Mouse (Mus musculus) neural tube, embryonic 12.5 days (tissue): ENCODE results near the gene Rapgef3. TPM values are rescaled to one million over a fixed set of nuclear protein-coding genes. Genes with fewer than 3 reads are reported as not detected.
A peak's percentile ranks its signal among the peaks of the same experiment; 100 is the strongest.

Source experiments
- ATAC-seq: fragments of 200-750 bp; cut with Nextera tagmentation; 2 replicates; pipeline ENCODE4 v1.8.0; 2017; ENCODE audit warnings: low read depth, mild to moderate bottlenecking, moderate TSS enrichment, moderate library complexity; ENCODE audit not compliant: low FRiP score
- H3K27ac ChIP-seq: fragments of 300-500 bp; sonication (generic); 2 replicates; pipeline ENCODE4 v1.5.1; 2016
- H3K27me3 ChIP-seq: fragments of 300-500 bp; sonication (generic); replicated peaks from 2 replicates; pipeline ENCODE4 v1.6.1; 2016; ENCODE audit warnings: mild to moderate bottlenecking
- H3K36me3 ChIP-seq: fragments of 300-500 bp; sonication (generic); 2 replicates; pipeline ENCODE4 v1.6.1; 2016; ENCODE audit warnings: mild to moderate bottlenecking
- H3K4me1 ChIP-seq: fragments of 300-500 bp; sonication (generic); 2 replicates; pipeline ENCODE4 v1.6.1; 2016
- H3K4me2 ChIP-seq: fragments of 300-500 bp; sonication (generic); replicated peaks from 2 replicates; pipeline ENCODE4 v1.6.1; 2016; ENCODE audit warnings: mild to moderate bottlenecking
- H3K4me3 ChIP-seq: fragments of 300-500 bp; sonication (generic); 2 replicates; pipeline ENCODE4 v1.5.1; 2016
- H3K9ac ChIP-seq: fragments of 300-500 bp; sonication (generic); 2 replicates; pipeline ENCODE4 v1.6.1; 2016; ENCODE audit warnings: mild to moderate bottlenecking
- H3K9me3 ChIP-seq: fragments of 300-500 bp; sonication (generic); 2 replicates; pipeline ENCODE4 v1.6.1; 2016; ENCODE audit warnings: mild to moderate bottlenecking
- WGBS: fragments of 180-500 bp; shearing (Covaris S2); methylation state at CpG from one replicate; pipeline ENCODE4 v1.1.7; 2016; 5-methylcytosine and 5-hydroxymethylcytosine counted together
- polyA plus RNA-seq: library from polyadenylated mRNA; unstranded; fragments of >200 nt; fragmentation: Nextera tagmentation; extraction: Ambion mirVana; gene quantifications from 2 replicates; pipeline ENCODE4 v1.2.1, GENCODE M21; 2016

Gene Rapgef3
- polyA plus RNA-seq, 1 experiment from 2014 or later, result 11.9 TPM

DNA sequence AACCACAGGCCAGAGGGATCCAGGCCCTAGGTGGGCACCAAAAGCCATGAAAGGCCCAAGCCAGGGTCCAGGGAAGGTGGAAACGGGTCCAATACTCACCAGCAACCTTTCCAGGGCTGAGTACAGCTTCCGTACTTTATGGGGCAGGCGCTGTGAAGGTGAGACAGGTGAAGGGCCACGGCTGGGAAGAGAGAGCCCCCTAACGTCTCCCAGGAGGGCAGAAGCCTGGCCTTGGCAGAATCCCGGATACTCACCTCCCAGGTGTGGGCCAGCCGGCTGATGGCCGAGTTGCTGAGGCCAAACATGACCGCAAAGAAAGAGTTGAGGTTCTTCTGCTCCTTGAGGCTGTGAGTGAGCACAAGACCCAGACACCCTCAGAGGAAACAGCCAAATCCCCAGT is 18.4 kb downstream of the Rapgef3 start:
- ATAC-seq, result no peak
- 91% methylated on average over 9 of the region's 9 CpGs for WGBS

DNA sequence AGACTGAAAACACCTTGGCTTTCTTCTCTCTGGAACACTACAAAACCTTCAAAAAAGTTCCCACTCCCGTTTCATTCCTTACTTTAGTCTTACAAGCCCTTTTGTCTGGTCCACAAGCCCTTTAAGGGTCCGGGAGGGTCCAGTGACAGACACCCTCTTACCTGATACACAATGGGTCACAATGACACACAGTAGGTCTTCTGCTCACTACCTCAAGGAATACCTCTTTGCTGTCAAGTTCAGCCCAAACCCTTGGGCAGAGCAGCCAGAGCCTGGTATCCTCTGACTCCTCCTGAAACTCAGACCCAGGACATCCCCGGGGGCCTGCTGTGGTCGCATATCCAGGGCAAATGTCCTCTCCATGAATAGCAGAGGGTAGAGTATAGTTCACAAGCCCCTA is 18.8 kb downstream of the Rapgef3 start:
- 89% methylated on average over 4 of the region's 4 CpGs for WGBS
- no peaks in the 10 kb centered on the region for H3K36me3 ChIP-seq
- H3K4me1 ChIP-seq, result peaks cover 32% of the 10 kb centered on the region
- H3K9me3 ChIP-seq, result no peaks in the 10 kb centered on the region
- ATAC-seq, result no peak
- no peak overlapping the region for H3K4me3 ChIP-seq
- H3K27ac ChIP-seq, result no peak overlapping the region; the same call in 1 of the 2 replicates
- no peak overlapping the region for H3K9ac ChIP-seq
- no peak overlapping the region for H3K4me2 ChIP-seq
- H3K27me3 ChIP-seq, result no peaks in the 10 kb centered on the region

More for the DNA sequence above, 18.4 kb downstream of the Rapgef3 start:
- Histone ChIP-seq H3K4me2 (no peak overlapping the region), H3K36me3 (no peaks in the 10 kb centered on the region), H3K27me3 (no peaks in the 10 kb centered on the region), H3K4me3 (no peak overlapping the region), H3K27ac (no peak overlapping the region; the same call in 1 of the 2 replicates), H3K9ac (no peak overlapping the region), H3K4me1 (peaks cover 34% of the 10 kb centered on the region), H3K9me3 (no peaks in the 10 kb centered on the region)

- Histone ChIP-seq H3K27ac (no peak overlapping the region), H3K4me1 (peaks cover 32% of the 10 kb centered on the region), H3K4me3 (no peak overlapping the region), H3K9me3 (no peaks in the 10 kb centered on the region), H3K9ac (no peak overlapping the region), H3K27me3 (no peaks in the 10 kb centered on the region), H3K36me3 (no peaks in the 10 kb centered on the region), H3K4me2 (no peak overlapping the region)
- no peak for ATAC-seq
- WGBS, result 49% methylated on average over 10 of the region's 10 CpGs
Measured at GRCm38 (mm10) chr15:97748309-97748708, 19.5 kb downstream of the Rapgef3 start.

DNA sequence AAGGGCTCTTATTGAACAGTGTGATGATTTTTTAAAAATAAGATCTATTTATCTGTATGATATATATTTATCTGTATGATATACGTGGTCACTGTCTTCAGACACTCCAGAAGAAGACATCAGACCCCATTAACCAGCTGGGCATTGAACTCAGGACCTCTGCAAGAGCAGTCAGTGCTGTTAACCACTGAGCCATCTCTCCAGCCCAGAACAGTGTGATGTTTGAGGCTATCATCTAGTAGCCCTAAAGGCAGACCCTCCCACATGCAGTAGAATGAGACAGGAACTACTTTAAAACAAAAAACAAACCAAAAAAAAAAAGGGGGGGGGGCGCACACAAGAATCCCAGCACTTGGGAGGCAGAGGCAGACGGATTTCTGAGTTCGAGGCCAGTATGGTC is 20.3 kb downstream of the Rapgef3 start:
- Histone ChIP-seq H3K9ac (no peak overlapping the region), H3K36me3 (no peaks in the 10 kb centered on the region), H3K4me2 (no peak overlapping the region), H3K9me3 (no peaks in the 10 kb centered on the region), H3K4me1 (peaks cover 32% of the 10 kb centered on the region), H3K27me3 (no peaks in the 10 kb centered on the region), H3K4me3 (no peak overlapping the region), H3K27ac (no peak overlapping the region)
- WGBS, result 82% methylated on average over 4 of the region's 4 CpGs
- no peak for ATAC-seq

DNA sequence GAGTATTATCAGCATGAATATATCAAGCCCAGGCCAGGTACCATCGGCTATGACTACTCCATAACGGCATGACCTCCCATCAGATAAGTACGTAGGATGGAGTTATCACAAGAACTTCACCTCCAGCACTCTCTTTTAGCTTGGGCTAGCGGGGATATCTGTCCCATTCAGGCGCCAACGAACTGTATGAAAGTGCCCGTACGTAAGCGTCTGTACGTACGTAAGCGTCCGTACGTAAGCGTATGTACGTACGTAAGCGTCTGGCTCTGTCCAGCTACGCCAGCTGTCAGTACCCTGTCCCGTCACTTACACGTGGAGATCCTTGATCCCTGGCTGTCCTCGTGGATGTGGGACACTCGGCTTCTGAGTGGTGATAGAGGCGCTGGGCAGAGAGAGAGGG is 21.0 kb downstream of the Rapgef3 start:
- Histone ChIP-seq H3K36me3 (no peaks in the 10 kb centered on the region), H3K9ac (no peak overlapping the region), H3K27me3 (no peaks in the 10 kb centered on the region), H3K27ac (no peak overlapping the region), H3K4me2 (no peak overlapping the region), H3K9me3 (no peaks in the 10 kb centered on the region), H3K4me1 (peaks cover 32% of the 10 kb centered on the region), H3K4me3 (no peak overlapping the region)
- ATAC-seq, result no peak
- 94% methylated on average over 24 of the region's 24 CpGs for WGBS

DNA sequence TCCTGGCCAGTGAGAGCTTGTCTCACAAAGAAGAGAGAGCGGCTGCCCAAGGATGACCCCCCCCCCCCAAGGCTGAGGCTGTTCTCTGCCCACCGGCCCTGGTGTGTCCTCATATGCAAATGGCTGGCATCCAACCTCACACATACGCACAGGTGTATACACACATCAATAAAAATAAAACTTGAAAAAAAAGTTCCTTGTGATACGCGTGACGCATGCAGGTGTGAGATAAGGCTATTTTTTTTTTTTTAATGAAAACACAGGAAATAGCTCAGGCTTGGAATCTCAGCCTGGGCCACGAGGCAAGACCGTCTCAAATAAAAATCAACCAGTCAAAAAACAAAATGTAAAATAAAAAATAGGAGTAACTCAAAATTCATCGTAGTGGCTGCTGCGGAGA is 21.5 kb downstream of the Rapgef3 start:
- no peak overlapping the region for H3K9ac ChIP-seq
- ATAC-seq, result no peak
- no peaks in the 10 kb centered on the region for H3K9me3 ChIP-seq
- no peaks in the 10 kb centered on the region for H3K27me3 ChIP-seq
- no peak overlapping the region for H3K4me2 ChIP-seq
- H3K4me3 ChIP-seq, result no peak overlapping the region
- H3K27ac ChIP-seq, result no peak overlapping the region
- H3K36me3 ChIP-seq, result no peaks in the 10 kb centered on the region
- peaks cover 32% of the 10 kb centered on the region for H3K4me1 ChIP-seq
- WGBS, result 94% methylated on average over 10 of the region's 10 CpGs

DNA sequence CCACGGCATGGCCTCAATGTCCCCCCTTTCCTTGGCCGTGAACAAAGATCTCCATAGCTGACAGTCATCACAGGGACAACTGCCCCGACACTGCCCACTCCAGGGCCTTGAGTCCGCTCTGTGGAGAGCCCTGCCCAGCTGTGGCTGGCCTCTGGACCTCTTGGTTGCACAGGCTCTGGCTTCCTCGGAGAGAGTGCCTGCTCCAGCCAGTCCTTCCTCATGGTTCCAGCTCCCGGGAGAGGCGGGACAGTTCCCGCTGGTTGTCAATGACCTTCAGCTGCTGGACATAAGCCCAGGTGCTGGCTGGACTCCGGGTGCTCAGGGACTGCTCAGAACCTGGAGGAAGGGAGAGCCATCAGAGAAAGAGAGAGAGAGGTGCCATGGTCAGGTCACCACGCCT is 22.4 kb downstream of the Rapgef3 start:
- Histone ChIP-seq H3K27me3 (no peaks in the 10 kb centered on the region), H3K9ac (no peak overlapping the region; the same call in 1 of the 2 replicates), H3K36me3 (no peaks in the 10 kb centered on the region), H3K9me3 (no peaks in the 10 kb centered on the region), H3K4me2 (no peak overlapping the region), H3K27ac (no peak overlapping the region), H3K4me1 (peaks cover 26% of the 10 kb centered on the region), H3K4me3 (no peak overlapping the region)
- ATAC-seq, result no peak
- WGBS, result 79% methylated on average over 10 of the region's 10 CpGs

DNA sequence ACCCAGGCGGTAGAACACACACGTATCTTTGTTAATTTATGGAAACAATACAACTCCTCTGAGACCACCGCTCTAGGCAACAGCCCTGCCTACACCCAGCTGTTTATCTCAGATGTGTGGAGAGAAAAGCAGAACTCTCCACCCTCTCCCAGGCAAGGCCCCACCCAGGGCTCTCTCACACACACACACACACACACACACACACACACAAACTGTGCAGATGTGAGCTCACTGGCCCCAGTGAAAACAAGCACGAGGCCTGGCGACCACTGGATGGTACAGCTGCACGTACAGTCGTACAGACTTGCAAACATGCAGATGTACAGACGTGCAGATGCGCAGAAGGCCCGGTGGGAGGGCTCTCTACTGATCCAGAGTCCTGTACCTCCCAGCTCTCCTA is 22.8 kb downstream of the Rapgef3 start:
- Histone ChIP-seq H3K9ac (no peak overlapping the region; the same call in 1 of the 2 replicates), H3K9me3 (no peaks in the 10 kb centered on the region), H3K4me2 (no peak overlapping the region), H3K4me3 (no peak overlapping the region), H3K27me3 (no peaks in the 10 kb centered on the region), H3K4me1 (peaks cover 22% of the 10 kb centered on the region), H3K36me3 (no peaks in the 10 kb centered on the region), H3K27ac (no peak overlapping the region)
- 72% methylated on average over 10 of the region's 10 CpGs for WGBS
- 0 out of 2 replicates have a peak, but pooled peaks have one; percentile 21 for ATAC-seq

- H3K27ac ChIP-seq, result no peak overlapping the region
- no peak for ATAC-seq
- H3K4me3 ChIP-seq, result no peak overlapping the region
- no peak overlapping the region for H3K9ac ChIP-seq
- H3K9me3 ChIP-seq, result no peaks in the 10 kb centered on the region
- WGBS, result 81% methylated on average over 11 of the region's 12 CpGs
- H3K36me3 ChIP-seq, result no peaks in the 10 kb centered on the region
- H3K4me2 ChIP-seq, result no peak overlapping the region
- peaks cover 16% of the 10 kb centered on the region; the same call in 1 of the 2 replicates for H3K4me1 ChIP-seq
- no peaks in the 10 kb centered on the region for H3K27me3 ChIP-seq
Measured at GRCm38 (mm10) chr15:97743961-97744525, 23.7 kb downstream of the Rapgef3 start.

- no peaks in the 10 kb centered on the region for H3K27me3 ChIP-seq
- no peaks in the 10 kb centered on the region for H3K9me3 ChIP-seq
- ATAC-seq, result no peak
- WGBS, result 86% methylated on average over 5 of the region's 5 CpGs
- H3K36me3 ChIP-seq, result no peaks in the 10 kb centered on the region
- no peak overlapping the region for H3K27ac ChIP-seq
- H3K4me3 ChIP-seq, result no peak overlapping the region
- H3K4me2 ChIP-seq, result no peak overlapping the region
- H3K4me1 ChIP-seq, result 0 out of 2 replicates have a peak, but pooled peaks cover 11% of the 10 kb centered on the region
- H3K9ac ChIP-seq, result no peak overlapping the region
Measured at GRCm38 (mm10) chr15:97743210-97743609, 24.6 kb downstream of the Rapgef3 start.

GRCm38 (mm10) chr15:97742600-97742999 is 25.2 kb downstream of the Rapgef3 start:
- Histone ChIP-seq H3K4me3 (no peak overlapping the region), H3K4me2 (no peak overlapping the region), H3K27me3 (no peaks in the 10 kb centered on the region), H3K9ac (no peak overlapping the region), H3K36me3 (no peaks in the 10 kb centered on the region), H3K9me3 (no peaks in the 10 kb centered on the region), H3K4me1 (0 out of 2 replicates have a peak, but pooled peaks cover 8% of the 10 kb centered on the region), H3K27ac (no peak overlapping the region)
- 61% methylated on average over 4 of the region's 4 CpGs for WGBS
- ATAC-seq, result no peak

- H3K9ac ChIP-seq, result no peak overlapping the region
Measured at GRCm38 (mm10) chr15:97742074-97742473, 25.7 kb downstream of the Rapgef3 start.

GRCm38 (mm10) chr15:97741662-97742061 is 26.1 kb downstream of the Rapgef3 start:
- ATAC-seq, result no peak
- Histone ChIP-seq H3K27me3 (no peaks in the 10 kb centered on the region), H3K27ac (no peak overlapping the region), H3K4me1 (0 out of 2 replicates have a peak, but pooled peaks cover 8% of the 10 kb centered on the region), H3K4me2 (no peak overlapping the region), H3K36me3 (no peaks in the 10 kb centered on the region), H3K9ac (no peak overlapping the region), H3K9me3 (no peaks in the 10 kb centered on the region), H3K4me3 (no peak overlapping the region)
- 87% methylated on average over 12 of the region's 12 CpGs for WGBS

More at GRCm38 (mm10) chr15:97742074-97742473, 25.7 kb downstream of the Rapgef3 start:
- 70% methylated on average over 7 of the region's 7 CpGs for WGBS
- H3K27me3 ChIP-seq, result no peaks in the 10 kb centered on the region
- H3K4me2 ChIP-seq, result no peak overlapping the region
- no peak overlapping the region for H3K4me3 ChIP-seq
- ATAC-seq, result no peak
- H3K27ac ChIP-seq, result no peak overlapping the region
- H3K9me3 ChIP-seq, result no peaks in the 10 kb centered on the region
- H3K4me1 ChIP-seq, result 0 out of 2 replicates have a peak, but pooled peaks cover 8% of the 10 kb centered on the region
- H3K36me3 ChIP-seq, result no peaks in the 10 kb centered on the region
